Mouse (Mus musculus) lung, adult 2 months (tissue): ENCODE measurements at regions not wholly inside any gene's neighbourhood (a gene's known extent, or its start where the extent isn't known, plus 50 kb on each side); places are given as distances from the start of the nearest gene placed in this dataset.

Experiments used
- CTCF ChIP-seq: fragments of 200-500 bp; IDR thresholded peaks from 2 replicates; pipeline ENCODE4 v1.5.1; 2011; ENCODE audit warnings: mild to moderate bottlenecking, low read length, control low read depth; ENCODE audit not compliant: insufficient read depth
- POLR2A ChIP-seq: fragments of 200-500 bp; IDR thresholded peaks from 2 replicates; pipeline ENCODE4 v1.6.1; 2011; ENCODE audit warnings: low read depth, mild to moderate bottlenecking, control low read depth, low read length, borderline replicate concordance; ENCODE audit errors: extremely low read depth

DNA sequence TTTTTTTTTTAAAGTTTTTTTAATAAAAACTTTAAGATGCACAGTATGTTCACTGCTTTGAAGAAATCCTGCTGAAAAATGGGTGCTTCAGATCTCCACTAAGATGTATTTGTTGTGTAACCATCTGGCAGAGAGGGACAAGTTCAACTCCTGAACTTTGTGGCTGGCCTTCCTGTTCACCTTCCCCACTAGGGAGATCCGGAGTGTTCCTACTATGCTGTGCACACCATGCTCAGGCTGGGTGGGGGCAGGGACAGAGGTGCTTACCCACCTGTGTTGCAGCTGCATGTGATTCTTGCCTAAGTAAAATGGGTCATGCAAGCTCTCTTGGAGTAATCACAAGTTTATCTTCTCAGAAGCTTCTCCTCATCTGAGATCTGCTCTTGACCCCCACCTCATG, 377.4 kb upstream of the Arglu1 start:
- TF ChIP-seq CTCF = no peak
- TF ChIP-seq POLR2A = no peak
